10 mouse cellular contexts compared by ENCODE assay signal in the genomic region with DNA sequence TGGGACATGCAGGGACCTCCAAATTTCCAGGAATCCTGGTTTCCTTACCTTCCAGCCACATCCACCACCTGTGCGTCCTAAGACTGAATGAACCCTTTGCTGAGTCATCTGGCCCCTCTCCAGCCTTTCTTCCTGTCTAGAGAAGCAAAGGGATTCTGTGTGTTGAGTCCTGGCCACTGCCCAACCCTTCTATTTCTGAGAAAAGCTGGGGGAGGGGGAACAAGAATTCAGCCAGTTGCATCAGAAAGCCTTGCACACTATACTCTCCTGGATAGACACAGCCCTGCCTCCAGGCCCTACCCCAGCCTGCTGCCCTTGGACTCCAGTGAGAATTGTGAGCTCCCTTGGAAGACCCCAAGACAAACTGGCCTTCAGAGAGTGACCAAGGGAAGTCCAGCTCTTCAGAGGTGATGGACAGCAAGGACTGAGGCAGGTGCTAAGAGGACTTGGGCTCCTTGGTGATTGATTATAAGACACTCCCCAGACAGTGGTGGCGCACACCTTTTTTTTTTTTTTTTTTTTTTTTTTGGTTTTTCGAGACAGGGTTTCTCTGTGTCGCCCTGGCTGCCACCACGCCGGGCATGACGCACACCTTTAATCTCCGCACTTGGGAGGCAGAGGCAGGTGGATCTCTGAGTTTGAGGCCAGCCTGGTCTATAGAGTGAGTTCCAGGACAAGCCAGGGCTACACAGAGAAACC. TPM values are rescaled to one million over a fixed set of nuclear protein-coding genes. Genes with fewer than 3 reads are reported as not detected.
DNase-seq lines count a peak whose midpoint lies in the region; ATAC-seq lines count a peak whose summit lies in the region.
"Had no signal": no experiment of that assay in that cellular context is flagged by ENCODE, and none has a peak within 500 bp of the region (broad histone marks: within the 10 kb centered on the region; RNA-seq: fewer than 3 reads in every experiment).

No protein-coding gene starts in this region.

- no peaks in the 10 kb centered on the region for H3K27me3 ChIP-seq in liver, embryonic 13.5 days

- no peak overlapping the region for H3K9ac ChIP-seq in liver, embryonic 13.5 days

- intact Hi-C loops in heart, postnatal 25 days (cut with DNase I) = no loop called here
- intact Hi-C loops in heart, postnatal 36 days (cut with DNase I) = loop anchor here (5.0 kb wide), 1 partner anchor 243 kb away; a partner anchor contains a TSS

- no peaks in the 10 kb centered on the region for H3K36me3 ChIP-seq in liver, embryonic 13.5 days

- peak overlapping the region; percentile 39 for H3K27ac ChIP-seq in liver, embryonic 13.5 days
- H3K27ac ChIP-seq: heart, adult 2 months had no signal

- H3K4me2 ChIP-seq in liver, embryonic 13.5 days = 0 out of 2 replicates have a peak overlapping the region, but pooled peaks have one; percentile 12

- 71% methylated on average over 8 of the region's 8 CpGs for WGBS in liver, embryonic 13.5 days (ENCODE audit: insufficient replicate concordance)

- DNase-seq in heart, adult 11 months = peak; percentile 96
- DNase-seq in heart, postnatal 25 days (ENCODE audit: low spot score) = no peak
- peak; percentile 84 for DNase-seq in adrenal gland, adult 2 months
- peak; percentile 45 to 52 for DNase-seq in heart, postnatal 36 days
- peak; percentile 34 for DNase-seq in liver, embryonic 13.5 days
- DNase-seq in yolk sac, embryonic 10.5 days (ENCODE audit: low spot score) = peak; percentile 90
- DNase-seq in gastrocnemius, adult 8-10 months (ENCODE audit: low spot score in 2 of 2) = no peak

- ATAC-seq in liver, embryonic 13.5 days (ENCODE audit: low read depth) = peak; percentile 18
- ATAC-seq in activated CD4-positive, CD25-positive, alpha-beta regulatory T cell, adult 4 months = no peak

- H3K9me3 ChIP-seq in liver, embryonic 13.5 days (replicated peaks) = no peaks in the 10 kb centered on the region

- no peak overlapping the region for H3K4me3 ChIP-seq in liver, embryonic 13.5 days (replicated peaks)
- H3K4me3 ChIP-seq: heart, adult 2 months had no signal

- peaks cover 59% of the 10 kb centered on the region for H3K4me1 ChIP-seq in liver, embryonic 13.5 days (replicated peaks)

RNA-seq across cellular contexts. Expression of a gene that starts 6.2 kb away (rescaled TPM):
- total RNA-seq in heart, postnatal 25 days (2021) = 1 to 10 TPM; 2.2 to 3.0 TPM
- total RNA-seq in adrenal gland, adult 2 months (2021) = 10 to 100 TPM in 1 of 2 experiments, 1 to 10 TPM in 1; 2.8 to 23.9 TPM
- polyA plus RNA-seq in adrenal gland, adult 2 months (2012; rRNA removed) = 5.8 and 6.9 TPM in 2 replicates
- total RNA-seq in heart, postnatal 36 days (2021) = 1 to 10 TPM; 3.6 to 3.8 TPM
- 2.7 and 3.3 TPM in 2 replicates for polyA plus RNA-seq in liver, embryonic 13.5 days (2015; fragmentation: Nextera tagmentation; extraction: Ambion mirVana)
- polyA plus RNA-seq in activated CD4-positive, CD25-positive, alpha-beta regulatory T cell, adult 4 months (2017; shearing (Covaris generic)) = 1 to 10 TPM; 3.4 to 5.1 TPM
- 1 to 10 TPM in 2 of 4 experiments, under 1 TPM in 2; 0.58 to 2.0 (median 1.1) TPM for total RNA-seq in gastrocnemius, adult 8-10 months (2022)

RNA-seq across cellular contexts. Expression of a gene that starts 17.5 kb away (rescaled TPM):
- 10 to 100 TPM; 51.9 to 55.9 TPM for total RNA-seq in heart, postnatal 25 days (2021)
- total RNA-seq in adrenal gland, adult 2 months (2021) = 100 to 1,000 TPM; 103 to 107 TPM
- 328 and 381 TPM in 2 replicates for polyA plus RNA-seq in adrenal gland, adult 2 months (2012; rRNA removed)
- 10 to 100 TPM; 44.2 to 51.4 TPM for total RNA-seq in heart, postnatal 36 days (2021)
- polyA plus RNA-seq in liver, embryonic 13.5 days (2015; fragmentation: Nextera tagmentation; extraction: Ambion mirVana) = 52.2 and 52.4 TPM in 2 replicates
- polyA plus RNA-seq in activated CD4-positive, CD25-positive, alpha-beta regulatory T cell, adult 4 months (2017; shearing (Covaris generic)) = 10 to 100 TPM; 65.1 to 86.1 TPM
- 10 to 100 TPM; 23.7 to 31.7 (median 27.1) TPM for total RNA-seq in gastrocnemius, adult 8-10 months (2022)

RNA-seq across cellular contexts. Expression of a gene that starts 26.4 kb away (rescaled TPM):
- not detected for total RNA-seq in heart, postnatal 25 days (2021)
- total RNA-seq in adrenal gland, adult 2 months (2021) = 1 to 10 TPM; 3.9 to 5.0 TPM
- polyA plus RNA-seq in adrenal gland, adult 2 months (2012; rRNA removed) = 7.4 and 8.4 TPM in 2 replicates
- total RNA-seq in heart, postnatal 36 days (2021) = not detected
- 0.07 TPM in 1 of 2 replicates, not detected in the other for polyA plus RNA-seq in liver, embryonic 13.5 days (2015; fragmentation: Nextera tagmentation; extraction: Ambion mirVana)
- not detected for polyA plus RNA-seq in activated CD4-positive, CD25-positive, alpha-beta regulatory T cell, adult 4 months (2017; shearing (Covaris generic))
- total RNA-seq in gastrocnemius, adult 8-10 months (2022) = under 1 TPM in 1 of 4 experiments, not detected in 3; 0.22 TPM
- total RNA-seq: heart, adult 2 months; neutrophil, adult 5-6 weeks had no signal

RNA-seq across cellular contexts. Expression of a gene that starts 47.9 kb away (rescaled TPM):
- total RNA-seq in heart, postnatal 25 days (2021) = 1 to 10 TPM; 9.5 to 9.7 TPM
- 10 to 100 TPM in 1 of 2 experiments, 1 to 10 TPM in 1; 6.2 to 11.0 TPM for total RNA-seq in adrenal gland, adult 2 months (2021)
- 13.7 and 15.9 TPM in 2 replicates for polyA plus RNA-seq in adrenal gland, adult 2 months (2012; rRNA removed)
- total RNA-seq in heart, postnatal 36 days (2021) = 10 to 100 TPM in 1 of 2 experiments, 1 to 10 TPM in 1; 8.2 to 13.8 TPM
- polyA plus RNA-seq in liver, embryonic 13.5 days (2015; fragmentation: Nextera tagmentation; extraction: Ambion mirVana) = 1.6 TPM in 2 replicates
- under 1 TPM; 0.30 to 0.33 TPM for polyA plus RNA-seq in activated CD4-positive, CD25-positive, alpha-beta regulatory T cell, adult 4 months (2017; shearing (Covaris generic))
- total RNA-seq in gastrocnemius, adult 8-10 months (2022) = under 1 TPM; 0.34 to 0.58 (median 0.49) TPM

RNA-seq across cellular contexts. Expression of a gene that starts 56.4 kb away (rescaled TPM):
- total RNA-seq in heart, postnatal 25 days (2021) = 10 to 100 TPM; 43.1 to 43.5 TPM
- 100 to 1,000 TPM; 121 to 162 TPM for total RNA-seq in adrenal gland, adult 2 months (2021)
- polyA plus RNA-seq in adrenal gland, adult 2 months (2012; rRNA removed) = 63.3 and 69.8 TPM in 2 replicates
- 10 to 100 TPM; 43.1 to 48.7 TPM for total RNA-seq in heart, postnatal 36 days (2021)
- 10.9 and 11.4 TPM in 2 replicates for polyA plus RNA-seq in liver, embryonic 13.5 days (2015; fragmentation: Nextera tagmentation; extraction: Ambion mirVana)
- 10 to 100 TPM; 14.9 to 18.3 TPM for polyA plus RNA-seq in activated CD4-positive, CD25-positive, alpha-beta regulatory T cell, adult 4 months (2017; shearing (Covaris generic))
- 10 to 100 TPM; 18.4 to 27.9 (median 24.9) TPM for total RNA-seq in gastrocnemius, adult 8-10 months (2022)

Comparison
In these comparisons a context has a peak if more than half of its experiments do, and no peak if none do; other contexts are left out.
1. DNase-seq: peak in heart, adult 11 months (single experiment), adrenal gland, adult 2 months (single experiment), heart, postnatal 36 days (2 of 2), liver, embryonic 13.5 days (single experiment) and yolk sac, embryonic 10.5 days (single experiment); none in heart, postnatal 25 days (single experiment) and gastrocnemius, adult 8-10 months (0 of 2).
2. RNA of a gene that starts 26.4 kb away (total RNA-seq): 3.9 to 5.0 TPM in adrenal gland, adult 2 months; 0.22 TPM in gastrocnemius, adult 8-10 months, not detected in heart, postnatal 25 days and not detected in heart, postnatal 36 days; every median in the first group is over 4 times any median in the second.